Comparison of ENCODE assay signal across 8 mouse cellular contexts in genomic region chr3:96629729-96630600, GRCm38 (mm10). TPM values are rescaled to one million over a fixed set of nuclear protein-coding genes. Genes with fewer than 3 reads are reported as not detected.
DNase-seq lines count a peak whose midpoint lies in the region; ATAC-seq and TF ChIP-seq lines count a peak whose summit lies in the region.

Gene Rbm8a, plus strand, starts transcription at chr3:96629933.

- peak; percentile 79 for DNase-seq in G1E (ENCODE audit: low spot score)
- peak; percentile 96 to 97 for DNase-seq in cerebellum, adult 18-20 months
- DNase-seq in heart, postnatal 36 days = peak; percentile 96 to 97
- peak; percentile 96 to 97 for DNase-seq in layer of hippocampus, adult 2 months (ENCODE audit: low spot score in 2 of 2)
- DNase-seq in lung, embryonic 14.5 days = peak; percentile 100
- peak; percentile 95 for DNase-seq in thymus, adult 2 months

- intact Hi-C loops in heart, postnatal 36 days (cut with DNase I) = no loop called here

- H3K27me3 ChIP-seq in G1E (ENCODE audit: insufficient read depth, low read length) = no peaks in the 10 kb centered on the region
- no peaks in the 10 kb centered on the region for H3K27me3 ChIP-seq in forebrain, embryonic 16.5 days (replicated peaks; ENCODE audit: control insufficient read depth, insufficient read depth, low read length)
- no peaks in the 10 kb centered on the region for H3K27me3 ChIP-seq in lung, embryonic 14.5 days (ENCODE audit: insufficient read depth, low read length)
- H3K27me3 ChIP-seq in thymus, adult 2 months (ENCODE audit: control insufficient read depth, insufficient read depth, low read length) = no peaks in the 10 kb centered on the region

- H3K27ac ChIP-seq in forebrain, embryonic 16.5 days (ENCODE audit: low read length) = peak within 1 kb of the TSS; percentile 81
- H3K27ac ChIP-seq in layer of hippocampus, adult 2 months = peak within 1 kb of the TSS; percentile 95
- peak within 1 kb of the TSS; percentile 86 for H3K27ac ChIP-seq in lung, embryonic 14.5 days (ENCODE audit: low read depth)
- H3K27ac ChIP-seq in olfactory bulb, adult 2 months (ENCODE audit: insufficient read depth, low read depth, low read length) = peak within 1 kb of the TSS; percentile 83
- no peak within 1 kb of the TSS for H3K27ac ChIP-seq in thymus, adult 2 months (ENCODE audit: control insufficient read depth, insufficient read depth, low read length)

- no peaks in the 10 kb centered on the region for H3K9me3 ChIP-seq in G1E (replicated peaks)
- H3K9me3 ChIP-seq in forebrain, embryonic 16.5 days (ENCODE audit: control insufficient read depth, low read length) = no peaks in the 10 kb centered on the region
- no peaks in the 10 kb centered on the region for H3K9me3 ChIP-seq in lung, embryonic 14.5 days (ENCODE audit: low read depth, low read length)

- peak within 1 kb of the TSS; percentile 76 for H3K4me2 ChIP-seq in forebrain, embryonic 16.5 days (ENCODE audit: low read length)
- H3K4me2 ChIP-seq in lung, embryonic 14.5 days = peak within 1 kb of the TSS; percentile 75

- H3K36me3 ChIP-seq in G1E (replicated peaks) = peaks cover 44% of the 10 kb centered on the region
- peaks cover 4% of the 10 kb centered on the region; the same call in 1 of the 2 replicates for H3K36me3 ChIP-seq in forebrain, embryonic 16.5 days (ENCODE audit: control insufficient read depth, insufficient read depth)
- peaks cover 33% of the 10 kb centered on the region for H3K36me3 ChIP-seq in lung, embryonic 14.5 days (ENCODE audit: insufficient read depth)
- peaks cover 5% of the 10 kb centered on the region; the same call in 1 of the 2 replicates for H3K36me3 ChIP-seq in thymus, adult 2 months (ENCODE audit: control insufficient read depth, insufficient read depth, low read length)

- ATAC-seq in G1E (ENCODE audit: extremely low read depth, insufficient number of reproducible peaks, low FRiP score, poor library complexity, severe bottlenecking) = peak; percentile 93
- peak; percentile 94 for ATAC-seq in forebrain, embryonic 16.5 days
- ATAC-seq in lung, embryonic 14.5 days (ENCODE audit: insufficient read depth) = peak; percentile 95

- H3K4me1 ChIP-seq in G1E (ENCODE audit: insufficient read depth, low read depth, low read length) = peaks cover 31% of the 10 kb centered on the region
- peaks cover 18% of the 10 kb centered on the region for H3K4me1 ChIP-seq in forebrain, embryonic 16.5 days (replicated peaks; ENCODE audit: control insufficient read depth, insufficient read depth, low read length)
- 0 out of 2 replicates have a peak, but pooled peaks cover 3% of the 10 kb centered on the region for H3K4me1 ChIP-seq in lung, embryonic 14.5 days (ENCODE audit: insufficient read depth)
- H3K4me1 ChIP-seq in olfactory bulb, adult 2 months (ENCODE audit: control insufficient read depth, insufficient read depth, low read length) = peaks cover 2% of the 10 kb centered on the region; the same call in 1 of the 2 replicates
- H3K4me1 ChIP-seq in thymus, adult 2 months (replicated peaks; ENCODE audit: control insufficient read depth, insufficient read depth, low read length) = peaks cover 13% of the 10 kb centered on the region

- under 1% methylated on average over 48 of the region's 48 CpGs for WGBS in forebrain, embryonic 16.5 days
- WGBS in lung, embryonic 14.5 days = under 1% methylated on average over 48 of the region's 48 CpGs
- under 1% methylated on average over 48 of the region's 48 CpGs for WGBS in olfactory bulb, adult 2 months
- WGBS in thymus, adult 2 months = under 1% methylated on average over 48 of the region's 48 CpGs

- TF ChIP-seq POLR2A in olfactory bulb, adult 2 months (IDR thresholded peaks at IDR 0.05; ENCODE audit: insufficient read depth, low read depth, low read length) = peak; percentile 86
- peak; percentile 84 for TF ChIP-seq POLR2A in thymus, adult 2 months (IDR thresholded peaks at IDR 0.05; ENCODE audit: control insufficient read depth, extremely low read depth, insufficient read depth, low read length, poor library complexity)

- H3K4me3 ChIP-seq in G1E (ENCODE audit: low read depth, low read length) = peak within 1 kb of the TSS; percentile 77
- peak within 1 kb of the TSS; percentile 75 for H3K4me3 ChIP-seq in forebrain, embryonic 16.5 days (replicated peaks; ENCODE audit: low read length)
- peak within 1 kb of the TSS; percentile 85 for H3K4me3 ChIP-seq in layer of hippocampus, adult 2 months
- peak within 1 kb of the TSS; percentile 67 for H3K4me3 ChIP-seq in lung, embryonic 14.5 days (ENCODE audit: low read depth, low read length)
- H3K4me3 ChIP-seq in olfactory bulb, adult 2 months (ENCODE audit: insufficient read depth, low read depth, low read length) = peak within 1 kb of the TSS; percentile 79
- peak within 1 kb of the TSS; percentile 95 for H3K4me3 ChIP-seq in thymus, adult 2 months (ENCODE audit: control insufficient read depth, insufficient read depth, low read length)

- H3K9ac ChIP-seq in forebrain, embryonic 16.5 days (replicated peaks; ENCODE audit: low read depth, low read length) = peak within 1 kb of the TSS; percentile 79
- peak within 1 kb of the TSS; percentile 79 for H3K9ac ChIP-seq in lung, embryonic 14.5 days

- TF ChIP-seq CTCF in G1E (IDR thresholded peaks at IDR 0.05; ENCODE audit: low read depth, low read length) = no peak
- TF ChIP-seq CTCF in layer of hippocampus, adult 2 months (conservative IDR thresholded peaks at IDR 0.05) = no peak
- no peak for TF ChIP-seq CTCF in lung, embryonic 14.5 days (IDR thresholded peaks at IDR 0.05; ENCODE audit: low read depth)
- TF ChIP-seq CTCF in olfactory bulb, adult 2 months (IDR thresholded peaks at IDR 0.05; ENCODE audit: insufficient read depth, low read depth, low read length) = no peak
- TF ChIP-seq CTCF in thymus, adult 2 months (IDR thresholded peaks at IDR 0.05; ENCODE audit: borderline replicate concordance, control insufficient read depth, extremely low read depth, insufficient read depth, low read length, poor library complexity) = peak; percentile 36; the same call in 1 of the 2 replicates

RNA-seq across cellular contexts. Expression of gene Rbm8a, which starts in this region (rescaled TPM):
- total RNA-seq in G1E (2014; fragmentation: Nextera tagmentation) (47.6 and 56.5 TPM in 2 replicates), G1E (2017) (40.1 and 47.4 TPM in 2 replicates)
- 59.2 and 115 TPM in 2 replicates for polyA plus RNA-seq in G1E (2012)
- 123 and 132 TPM in 2 replicates for polyA plus RNA-seq in forebrain, embryonic 16.5 days (2015; fragmentation: Nextera tagmentation; extraction: Ambion mirVana)
- total RNA-seq in heart, postnatal 36 days (2021) = 10 to 100 TPM; 30.9 to 40.9 TPM
- 10 to 100 TPM; 51.4 to 52.0 TPM for total RNA-seq in layer of hippocampus, adult 2 months (2021)
- 163 TPM in 2 replicates for polyA plus RNA-seq in lung, embryonic 14.5 days (2014; fragmentation: Nextera tagmentation; extraction: Ambion mirVana)
- polyA plus RNA-seq in olfactory bulb, adult 2 months (2012; ENCODE audit: insufficient read depth, insufficient read length, low replicate concordance, missing spikeins) = not detected in 2 replicates
- 12.2 and 14.4 TPM in 2 replicates for polyA plus RNA-seq in thymus, adult 2 months (2012; rRNA removed)

Comparison
In these comparisons a context has a peak if more than half of its experiments do, and no peak if none do; other contexts are left out.
1. RNA of gene Rbm8a (polyA plus RNA-seq): 163 TPM in lung, embryonic 14.5 days, 123 to 132 TPM in forebrain, embryonic 16.5 days, 59.2 to 115 TPM in G1E and 12.2 to 14.4 TPM in thymus, adult 2 months; not detected in olfactory bulb, adult 2 months; every median in the first group is over 10 times any median in the second.
2. Peak in every context shown above with its lines, with median percentiles within 50 percentile points of each other: ATAC-seq, DNase-seq and H3K4me3 ChIP-seq.